Mouse (Mus musculus): ENCODE measurements around the gene Vps26b. TPM values are rescaled to one million over a fixed set of nuclear protein-coding genes. Genes with fewer than 3 reads are reported as not detected.
A peak's percentile ranks its signal among the peaks of the same experiment; 100 is the strongest.

Gene Vps26b
- polyA plus RNA-seq, 2 experiments, result 8.0 to 8.3 TPM

DNA sequence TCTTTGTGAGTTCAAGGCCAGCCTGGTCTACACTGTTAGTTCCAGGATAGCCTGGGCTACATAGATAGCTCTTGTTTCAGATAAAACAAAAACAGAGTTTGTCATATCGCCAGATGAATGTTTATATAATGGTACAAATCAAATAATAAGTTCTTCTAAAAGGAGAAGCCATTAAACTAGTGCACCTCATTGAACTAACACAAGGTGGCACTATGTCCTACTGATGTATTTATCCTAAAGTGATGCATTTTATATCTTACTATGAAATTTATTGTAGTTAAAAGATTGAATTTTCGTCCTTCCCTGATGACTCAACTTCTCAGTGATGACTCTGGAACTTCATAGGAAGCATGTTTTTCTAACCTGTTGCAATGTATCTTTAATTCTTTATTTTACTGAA, 19.6 kb upstream of the Vps26b start:
- no peak overlapping the region for H3K4me3 ChIP-seq (ENCODE audit: insufficient read depth in 1 of 2, low read depth in 2 of 2, low read length in 2 of 2)
- WGBS (ENCODE audit: insufficient replicate concordance), result 86% methylated on average over 2 of the region's 2 CpGs
- peaks cover 86% of the 10 kb centered on the region for H3K36me3 ChIP-seq (replicated peaks; ENCODE audit: control insufficient read depth, insufficient read depth, low read depth)
- H3K27ac ChIP-seq, result no peak overlapping the region
- H3K4me2 ChIP-seq (ENCODE audit: low read depth), result no peak overlapping the region
- no peak for TF ChIP-seq EP300 (IDR thresholded peaks at IDR 0.05; ENCODE audit: low read depth)
- no peak for TF ChIP-seq CTCF (IDR thresholded peaks at IDR 0.05; ENCODE audit: low read depth)
- DNase-seq (ENCODE audit: low read depth in 3 of 3, low spot score in 3 of 3) (no peak), ATAC-seq (ENCODE audit: insufficient read depth) (no peak)
- no peaks in the 10 kb centered on the region for H3K4me1 ChIP-seq (replicated peaks; ENCODE audit: control insufficient read depth in 2 of 2, insufficient read depth in 2 of 2, low read length in 1 of 2)
- no peaks in the 10 kb centered on the region for H3K9me3 ChIP-seq (ENCODE audit: control insufficient read depth, low read length)
- H3K27me3 ChIP-seq (ENCODE audit: control insufficient read depth, insufficient read depth, low read length), result no peaks in the 10 kb centered on the region
- no peak overlapping the region for H3K9ac ChIP-seq (replicated peaks)

DNA sequence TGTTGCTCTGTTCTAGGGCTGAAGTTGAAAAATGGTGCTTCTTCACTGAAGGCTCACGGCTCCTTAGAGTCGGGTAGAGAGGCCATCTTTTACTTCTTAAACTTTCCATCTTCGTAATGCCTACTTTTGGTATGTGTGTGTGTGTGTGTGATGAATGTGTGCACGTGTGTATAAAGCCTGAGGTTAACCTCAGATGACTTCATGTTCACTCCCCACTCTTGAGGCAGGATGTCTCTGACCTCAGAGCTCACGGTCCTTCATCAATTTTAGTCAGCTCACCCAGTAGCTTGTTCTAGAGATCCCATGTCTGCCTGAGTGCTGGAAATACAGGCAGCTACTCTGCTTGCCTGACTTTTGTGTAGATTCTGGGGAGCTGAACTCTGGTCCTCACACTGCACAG, 14.0 kb upstream of the Vps26b start:
- peaks cover 91% of the 10 kb centered on the region for H3K36me3 ChIP-seq (replicated peaks; ENCODE audit: control insufficient read depth, insufficient read depth, low read depth)
- no peak for ATAC-seq (ENCODE audit: insufficient read depth)
- no peak overlapping the region for H3K4me2 ChIP-seq (ENCODE audit: low read depth)
- H3K27ac ChIP-seq, result no peak overlapping the region
- no peaks in the 10 kb centered on the region for H3K4me1 ChIP-seq (replicated peaks; ENCODE audit: control insufficient read depth in 2 of 2, insufficient read depth in 2 of 2, low read length in 1 of 2)
- no peaks in the 10 kb centered on the region for H3K27me3 ChIP-seq (ENCODE audit: control insufficient read depth, insufficient read depth, low read length)
- no peak for DNase-seq (ENCODE audit: low read depth in 3 of 3, low spot score in 3 of 3)
- no peak for TF ChIP-seq CTCF (IDR thresholded peaks at IDR 0.05; ENCODE audit: low read depth)
- TF ChIP-seq EP300 (IDR thresholded peaks at IDR 0.05; ENCODE audit: low read depth), result no peak
- H3K4me3 ChIP-seq (ENCODE audit: insufficient read depth in 1 of 2, low read depth in 2 of 2, low read length in 2 of 2), result no peak overlapping the region
- H3K9me3 ChIP-seq (ENCODE audit: control insufficient read depth, low read length), result no peaks in the 10 kb centered on the region
- 80% methylated on average over 5 of the region's 5 CpGs for WGBS (ENCODE audit: insufficient replicate concordance)
- H3K9ac ChIP-seq (replicated peaks), result no peak overlapping the region

DNA sequence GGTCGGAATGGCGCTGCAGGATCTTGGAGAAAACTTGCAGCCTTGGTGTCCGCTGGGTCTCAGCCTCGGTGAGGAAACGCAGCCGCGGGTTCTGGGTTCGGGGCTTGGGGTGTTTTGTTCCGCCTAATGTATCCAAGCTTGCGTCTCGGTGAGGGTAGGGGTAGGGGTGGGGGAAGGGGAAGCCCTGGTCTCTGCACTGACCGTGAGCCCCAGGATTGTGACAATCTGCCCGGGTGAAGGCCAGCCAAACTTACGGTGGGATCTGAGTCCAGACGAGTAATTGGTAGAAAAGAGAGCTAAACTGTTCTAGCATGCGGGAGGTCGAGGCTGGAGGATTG, 867 bp upstream of the Vps26b start:
- under 1% methylated on average over 17 of the region's 17 CpGs for WGBS (ENCODE audit: insufficient replicate concordance)
- DNase-seq (ENCODE audit: low read depth in 3 of 3, low spot score in 3 of 3), result no peak
- H3K4me1 ChIP-seq (replicated peaks; ENCODE audit: control insufficient read depth in 2 of 2, insufficient read depth in 2 of 2, low read length in 1 of 2), result peaks cover 19 to 21% of the 10 kb centered on the region in 2 experiments; a peak in 3 of 4 replicates

DNA sequence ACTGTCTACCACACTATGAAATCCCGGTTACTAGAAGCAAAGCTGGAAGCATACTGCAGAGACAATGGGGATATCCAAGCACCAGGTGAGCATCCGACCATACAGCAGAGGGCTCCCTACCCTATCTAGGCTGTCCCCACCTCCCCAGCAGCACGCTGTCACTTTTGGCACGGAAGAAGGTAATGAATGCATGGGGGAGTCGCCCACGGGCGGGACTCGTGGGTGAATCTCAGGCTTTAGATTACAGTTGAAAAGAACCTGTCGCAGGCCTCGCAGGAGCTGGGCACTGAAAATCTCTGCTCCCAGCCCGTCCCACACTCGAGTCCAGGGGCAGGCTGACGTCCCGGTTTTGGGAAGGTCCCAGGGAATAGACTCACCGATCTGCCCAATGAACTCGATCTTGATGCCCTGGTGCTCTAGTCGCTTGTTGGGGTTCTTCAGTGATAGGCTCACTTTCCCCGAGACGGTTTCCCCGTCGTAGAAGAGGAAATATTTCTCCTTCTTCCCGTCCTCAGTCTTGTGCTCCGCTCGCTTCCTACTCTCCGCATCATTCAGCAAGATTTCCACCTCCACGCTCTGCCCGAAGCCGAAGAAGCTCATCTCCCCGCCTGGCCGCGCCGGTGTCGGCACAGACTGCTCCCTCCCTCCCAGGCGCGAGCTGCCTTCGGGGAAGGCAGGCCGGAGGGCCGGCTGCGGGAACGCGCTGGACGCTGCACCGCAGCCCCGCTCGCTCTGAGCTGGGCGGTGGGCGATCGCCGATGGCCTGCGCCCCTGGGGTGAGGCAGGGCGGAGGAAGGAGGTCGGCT, 640 bp downstream of the Vps26b start:
- peaks cover 19 to 21% of the 10 kb centered on the region in 2 experiments; a peak in 3 of 4 replicates for H3K4me1 ChIP-seq (replicated peaks; ENCODE audit: control insufficient read depth in 2 of 2, insufficient read depth in 2 of 2, low read length in 1 of 2)

More for the DNA sequence above, 867 bp upstream of the Vps26b start:
- TF ChIP-seq EP300 (IDR thresholded peaks at IDR 0.05; ENCODE audit: low read depth) (no peak), CTCF (IDR thresholded peaks at IDR 0.05; ENCODE audit: low read depth) (no peak)
- peak; percentile 26 for ATAC-seq (ENCODE audit: insufficient read depth)
- H3K27ac ChIP-seq, result peak overlapping the region; percentile 52
- no peaks in the 10 kb centered on the region; the same call in 1 of the 2 replicates for H3K36me3 ChIP-seq (replicated peaks; ENCODE audit: control insufficient read depth, insufficient read depth, low read depth)
- no peaks in the 10 kb centered on the region for H3K27me3 ChIP-seq (ENCODE audit: control insufficient read depth, insufficient read depth, low read length)
- peak overlapping the region; percentile 91 for H3K9ac ChIP-seq (replicated peaks)
- H3K4me2 ChIP-seq (ENCODE audit: low read depth), result peak overlapping the region; percentile 89
- H3K4me3 ChIP-seq (ENCODE audit: insufficient read depth in 1 of 2, low read depth in 2 of 2, low read length in 2 of 2), result peak overlapping the region; percentile 85 to 93
- H3K9me3 ChIP-seq (ENCODE audit: control insufficient read depth, low read length), result no peaks in the 10 kb centered on the region

DNA sequence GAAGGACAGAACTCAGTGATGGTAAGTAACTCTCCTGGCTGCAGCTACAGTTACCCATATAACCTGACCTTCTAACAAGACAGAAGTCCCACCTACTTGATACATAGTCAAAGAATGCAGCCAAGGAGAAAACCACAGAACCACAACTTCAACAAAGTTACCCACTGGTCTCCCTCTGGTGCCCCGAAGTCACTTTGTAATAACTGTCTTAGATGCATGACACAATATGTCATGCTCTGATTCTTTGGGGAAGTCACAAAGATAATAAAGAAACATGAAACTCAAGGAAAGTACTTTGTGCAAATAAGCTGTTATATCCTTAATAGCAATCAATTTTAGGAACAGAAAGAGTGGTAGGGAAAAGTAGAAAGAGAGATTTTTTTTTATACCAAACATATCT, 3.2 kb downstream of the Vps26b start:
- H3K27ac ChIP-seq, result no peak overlapping the region
- TF ChIP-seq CTCF (IDR thresholded peaks at IDR 0.05; ENCODE audit: low read depth) (no peak), EP300 (IDR thresholded peaks at IDR 0.05; ENCODE audit: low read depth) (no peak)
- 4% methylated on average over 1 of the region's 1 CpGs for WGBS (ENCODE audit: insufficient replicate concordance)
- H3K4me1 ChIP-seq (replicated peaks; ENCODE audit: control insufficient read depth in 2 of 2, insufficient read depth in 2 of 2, low read length in 1 of 2), result peaks cover 10 to 13% of the 10 kb centered on the region in 2 experiments; a peak in 3 of 4 replicates
- ATAC-seq (ENCODE audit: insufficient read depth) (no peak), DNase-seq (ENCODE audit: low read depth in 3 of 3, low spot score in 3 of 3) (no peak)
- H3K9ac ChIP-seq (replicated peaks), result no peak overlapping the region
- H3K9me3 ChIP-seq (ENCODE audit: control insufficient read depth, low read length), result no peaks in the 10 kb centered on the region
- no peak overlapping the region for H3K4me3 ChIP-seq (ENCODE audit: insufficient read depth in 1 of 2, low read depth in 2 of 2, low read length in 2 of 2)
- no peak overlapping the region for H3K4me2 ChIP-seq (ENCODE audit: low read depth)
- no peaks in the 10 kb centered on the region for H3K27me3 ChIP-seq (ENCODE audit: control insufficient read depth, insufficient read depth, low read length)
- no peaks in the 10 kb centered on the region for H3K36me3 ChIP-seq (replicated peaks; ENCODE audit: control insufficient read depth, insufficient read depth, low read depth)

More for the DNA sequence above, 640 bp downstream of the Vps26b start:
- under 1% methylated on average over 50 of the region's 52 CpGs for WGBS (ENCODE audit: insufficient replicate concordance)
- Histone ChIP-seq H3K27ac (peak overlapping the region; percentile 50), H3K9me3 (ENCODE audit: control insufficient read depth, low read length) (no peaks in the 10 kb centered on the region), H3K4me2 (ENCODE audit: low read depth) (peak overlapping the region; percentile 89), H3K9ac (replicated peaks) (peak overlapping the region; percentile 92), H3K4me3 (ENCODE audit: insufficient read depth in 1 of 2, low read depth in 2 of 2, low read length in 2 of 2) (peak overlapping the region; percentile 91 to 93), H3K36me3 (replicated peaks; ENCODE audit: control insufficient read depth, insufficient read depth, low read depth) (no peaks in the 10 kb centered on the region; the same call in 1 of the 2 replicates), H3K27me3 (ENCODE audit: control insufficient read depth, insufficient read depth, low read length) (no peaks in the 10 kb centered on the region)
- ATAC-seq (ENCODE audit: insufficient read depth), result peak; percentile 40
- DNase-seq (ENCODE audit: low read depth in 3 of 3, low spot score in 3 of 3), result peak in 2 of 3 experiments; percentile 17 to 30
- no peak for TF ChIP-seq EP300 (IDR thresholded peaks at IDR 0.05; ENCODE audit: low read depth)
- TF ChIP-seq CTCF (IDR thresholded peaks at IDR 0.05; ENCODE audit: low read depth), result peak; percentile 59

All from liver, embryonic 14.5 days (tissue).